Mouse (Mus musculus): ENCODE data around the gene Mpzl1. TPM values are rescaled to one million over a fixed set of nuclear protein-coding genes. Genes with fewer than 3 reads are reported as not detected.

The Mpzl1 gene
- polyA plus RNA-seq, 1 experiment from 2014 or later, result 129 TPM

DNA sequence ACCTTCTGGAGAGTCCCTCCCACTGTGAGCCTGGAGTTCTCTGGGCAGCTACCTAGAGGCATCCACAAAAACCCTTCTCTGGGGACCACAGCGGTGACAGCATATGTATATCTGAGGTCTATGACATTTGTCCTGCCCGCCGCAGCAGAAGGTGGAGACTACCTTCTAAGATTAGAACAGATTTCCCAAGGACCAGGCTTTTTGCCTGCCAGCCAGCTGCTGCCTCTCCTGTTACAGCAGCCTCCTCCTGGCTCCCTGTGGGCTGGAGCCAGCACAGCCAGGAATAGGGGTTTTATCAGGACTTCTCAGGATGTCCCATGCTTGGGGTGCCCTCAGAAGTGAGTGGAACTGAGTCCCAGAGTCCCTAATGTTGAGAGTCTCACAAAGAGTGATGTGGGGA, 42.7 kb upstream of the Mpzl1 start:
- H3K9me3 ChIP-seq (replicated peaks; ENCODE audit: control insufficient read depth, low read length), result no peaks in the 10 kb centered on the region
- H3K27me3 ChIP-seq (ENCODE audit: control insufficient read depth, insufficient read depth, low read length), result no peaks in the 10 kb centered on the region
- H3K9ac ChIP-seq (ENCODE audit: low read depth, low read length), result 0 out of 2 replicates have a peak overlapping the region, but pooled peaks have one; percentile 24
- 30% methylated on average over 3 of the region's 3 CpGs for WGBS (ENCODE audit: insufficient replicate concordance)
- ATAC-seq (replicated peaks; ENCODE audit: insufficient number of reproducible peaks, low FRiP score, low TSS enrichment), result no peak
- peak overlapping the region; percentile 60 for H3K27ac ChIP-seq (ENCODE audit: low read depth, low read length)
- H3K4me2 ChIP-seq, result no peak overlapping the region
- peaks cover 71% of the 10 kb centered on the region for H3K4me1 ChIP-seq (ENCODE audit: control insufficient read depth, insufficient read depth, low read length)
- H3K36me3 ChIP-seq (ENCODE audit: control insufficient read depth, insufficient read depth, low read length), result 0 out of 2 replicates have a peak, but pooled peaks cover 2% of the 10 kb centered on the region
- no peak overlapping the region for H3K4me3 ChIP-seq (ENCODE audit: low read depth, low read length)

DNA sequence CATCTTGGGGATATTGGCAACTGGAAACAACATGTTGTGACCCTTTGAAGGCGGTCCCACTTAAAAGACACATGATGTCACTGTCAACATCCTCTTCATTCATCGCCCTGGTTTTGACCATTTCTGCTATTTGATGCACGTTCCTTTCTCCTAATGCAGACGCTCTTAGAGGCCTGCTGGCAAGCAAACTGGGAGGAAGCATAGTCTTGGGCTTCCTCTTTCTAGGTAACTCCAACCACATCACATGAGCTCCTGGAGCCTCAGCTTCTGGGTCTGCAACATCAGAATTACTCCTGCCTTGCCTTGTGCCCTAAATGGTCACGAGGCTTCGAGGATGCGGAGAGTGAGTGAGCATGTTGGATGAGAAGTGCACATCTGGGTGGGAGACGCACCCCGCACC, 40.8 kb upstream of the Mpzl1 start:
- WGBS (ENCODE audit: insufficient replicate concordance), result 81% methylated on average over 9 of the region's 9 CpGs
- H3K27ac ChIP-seq (ENCODE audit: low read depth, low read length), result no peak overlapping the region; the same call in 1 of the 2 replicates

DNA sequence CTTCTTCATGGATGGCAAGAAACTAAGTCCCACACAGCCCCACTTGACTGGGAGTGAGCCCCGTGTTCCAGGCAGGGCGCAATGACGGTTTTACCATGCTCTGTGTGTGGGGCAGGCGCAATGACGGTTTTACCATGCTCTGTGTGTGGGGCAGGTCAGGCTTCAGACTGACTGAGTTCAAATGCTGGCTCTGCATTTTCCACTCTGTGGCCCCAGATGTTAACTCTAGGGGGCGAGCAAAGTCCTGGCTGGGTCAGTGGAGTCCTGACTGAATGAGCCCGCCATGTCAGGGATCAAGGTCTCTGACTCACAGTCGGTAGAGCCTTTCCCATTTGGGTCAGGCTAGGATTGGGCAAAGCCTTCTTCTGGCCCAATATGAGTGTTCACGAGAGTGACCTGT, 38.0 kb upstream of the Mpzl1 start:
- 0 out of 2 replicates have a peak, but pooled peaks cover 3% of the 10 kb centered on the region for H3K36me3 ChIP-seq (ENCODE audit: control insufficient read depth, insufficient read depth, low read length)
- no peak overlapping the region for H3K4me3 ChIP-seq (ENCODE audit: low read depth, low read length)
- no peak for ATAC-seq (replicated peaks; ENCODE audit: insufficient number of reproducible peaks, low FRiP score, low TSS enrichment)
- no peaks in the 10 kb centered on the region for H3K27me3 ChIP-seq (ENCODE audit: control insufficient read depth, insufficient read depth, low read length)
- no peak overlapping the region for H3K27ac ChIP-seq (ENCODE audit: low read depth, low read length)
- WGBS (ENCODE audit: insufficient replicate concordance), result 74% methylated on average over 9 of the region's 9 CpGs
- peaks cover 69% of the 10 kb centered on the region for H3K4me1 ChIP-seq (ENCODE audit: control insufficient read depth, insufficient read depth, low read length)
- no peaks in the 10 kb centered on the region for H3K9me3 ChIP-seq (replicated peaks; ENCODE audit: control insufficient read depth, low read length)
- no peak overlapping the region for H3K9ac ChIP-seq (ENCODE audit: low read depth, low read length)
- no peak overlapping the region for H3K4me2 ChIP-seq

More for the DNA sequence above, 40.8 kb upstream of the Mpzl1 start:
- Histone ChIP-seq H3K4me2 (no peak overlapping the region), H3K4me3 (ENCODE audit: low read depth, low read length) (no peak overlapping the region), H3K9me3 (replicated peaks; ENCODE audit: control insufficient read depth, low read length) (no peaks in the 10 kb centered on the region), H3K4me1 (ENCODE audit: control insufficient read depth, insufficient read depth, low read length) (peaks cover 69% of the 10 kb centered on the region), H3K27me3 (ENCODE audit: control insufficient read depth, insufficient read depth, low read length) (no peaks in the 10 kb centered on the region), H3K9ac (ENCODE audit: low read depth, low read length) (no peak overlapping the region), H3K36me3 (ENCODE audit: control insufficient read depth, insufficient read depth, low read length) (0 out of 2 replicates have a peak, but pooled peaks cover 5% of the 10 kb centered on the region)
- ATAC-seq (replicated peaks; ENCODE audit: insufficient number of reproducible peaks, low FRiP score, low TSS enrichment), result no peak

DNA sequence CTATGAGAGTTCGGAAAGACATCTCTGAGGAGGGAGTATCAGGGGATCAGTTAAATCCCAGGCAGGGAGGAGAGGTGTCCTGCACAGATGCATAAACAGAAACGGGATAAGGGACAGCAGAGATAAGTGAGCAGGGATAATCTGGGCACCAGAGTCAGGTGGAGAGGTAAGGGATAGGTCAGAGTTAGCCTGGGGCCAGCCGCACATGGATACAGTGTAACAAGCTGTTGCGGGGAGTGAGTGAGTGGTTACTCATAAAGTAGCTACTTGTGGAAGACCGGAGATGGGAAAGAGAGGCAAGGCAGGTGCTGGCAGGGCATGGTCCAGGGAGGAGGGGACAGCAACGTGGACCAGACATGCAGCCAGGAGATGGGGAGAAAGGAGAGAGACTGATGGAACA, 35.7 kb upstream of the Mpzl1 start:
- Histone ChIP-seq H3K9ac (ENCODE audit: low read depth, low read length) (no peak overlapping the region; the same call in 1 of the 2 replicates), H3K36me3 (ENCODE audit: control insufficient read depth, insufficient read depth, low read length) (0 out of 2 replicates have a peak, but pooled peaks cover 3% of the 10 kb centered on the region), H3K4me3 (ENCODE audit: low read depth, low read length) (no peak overlapping the region), H3K4me1 (ENCODE audit: control insufficient read depth, insufficient read depth, low read length) (peaks cover 67% of the 10 kb centered on the region), H3K4me2 (no peak overlapping the region), H3K27ac (ENCODE audit: low read depth, low read length) (peak overlapping the region; percentile 18; the same call in 1 of the 2 replicates), H3K9me3 (replicated peaks; ENCODE audit: control insufficient read depth, low read length) (no peaks in the 10 kb centered on the region), H3K27me3 (ENCODE audit: control insufficient read depth, insufficient read depth, low read length) (no peaks in the 10 kb centered on the region)
- WGBS (ENCODE audit: insufficient replicate concordance), result 53% methylated on average over 6 of the region's 6 CpGs
- no peak for ATAC-seq (replicated peaks; ENCODE audit: insufficient number of reproducible peaks, low FRiP score, low TSS enrichment)

DNA sequence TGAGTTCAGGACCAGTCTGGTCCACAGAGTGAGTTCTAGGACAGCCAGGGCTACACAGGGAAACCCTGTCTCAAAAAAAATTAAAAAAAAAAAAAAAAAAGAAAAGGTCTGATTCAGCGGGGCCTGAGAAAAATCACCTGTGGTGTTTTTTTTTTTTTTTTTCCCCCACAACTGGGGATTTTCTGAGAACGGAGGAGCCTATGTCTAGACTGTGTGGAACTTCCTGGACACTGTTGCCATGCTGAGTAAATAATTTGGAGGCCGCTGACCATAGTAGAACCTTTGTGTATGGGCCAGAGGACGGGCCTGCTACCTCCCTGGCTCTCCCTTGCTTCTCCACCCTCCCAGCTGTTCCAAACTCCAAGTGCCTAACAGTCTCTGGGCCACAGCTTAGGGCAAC, 34.6 kb upstream of the Mpzl1 start:
- no peak for ATAC-seq (replicated peaks; ENCODE audit: insufficient number of reproducible peaks, low FRiP score, low TSS enrichment)
- H3K27me3 ChIP-seq (ENCODE audit: control insufficient read depth, insufficient read depth, low read length), result no peaks in the 10 kb centered on the region
- H3K4me1 ChIP-seq (ENCODE audit: control insufficient read depth, insufficient read depth, low read length), result peaks cover 59% of the 10 kb centered on the region
- WGBS (ENCODE audit: insufficient replicate concordance), result 45% methylated on average over 4 of the region's 4 CpGs
- no peaks in the 10 kb centered on the region for H3K9me3 ChIP-seq (replicated peaks; ENCODE audit: control insufficient read depth, low read length)
- H3K4me2 ChIP-seq, result no peak overlapping the region
- peak overlapping the region; percentile 90; the same call in 1 of the 2 replicates for H3K27ac ChIP-seq (ENCODE audit: low read depth, low read length)
- H3K9ac ChIP-seq (ENCODE audit: low read depth, low read length), result no peak overlapping the region
- H3K4me3 ChIP-seq (ENCODE audit: low read depth, low read length), result no peak overlapping the region
- 0 out of 2 replicates have a peak, but pooled peaks cover 6% of the 10 kb centered on the region for H3K36me3 ChIP-seq (ENCODE audit: control insufficient read depth, insufficient read depth, low read length)

DNA sequence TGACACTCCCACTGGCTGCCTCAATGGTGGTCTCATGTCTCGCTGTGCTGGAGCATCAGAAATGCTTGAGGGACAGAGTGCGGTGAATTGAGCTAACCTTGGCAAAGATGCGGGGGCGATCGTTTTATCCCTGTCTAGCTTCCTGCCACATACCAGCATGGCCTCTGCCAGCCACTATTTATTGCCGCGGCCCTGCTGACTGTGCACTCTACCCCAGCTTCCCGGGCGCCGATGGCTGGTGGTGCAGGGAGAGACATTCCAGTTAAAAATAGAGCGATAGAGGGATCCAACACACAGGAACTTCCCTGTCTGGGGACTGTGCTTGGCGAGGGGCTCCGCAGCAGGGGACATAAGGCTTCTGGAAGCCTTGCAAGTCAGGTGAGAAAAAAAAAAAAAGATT, 33.0 kb upstream of the Mpzl1 start:
- no peak for ATAC-seq (replicated peaks; ENCODE audit: insufficient number of reproducible peaks, low FRiP score, low TSS enrichment)
- Histone ChIP-seq H3K4me3 (ENCODE audit: low read depth, low read length) (no peak overlapping the region), H3K27ac (ENCODE audit: low read depth, low read length) (peak overlapping the region; percentile 90)

DNA sequence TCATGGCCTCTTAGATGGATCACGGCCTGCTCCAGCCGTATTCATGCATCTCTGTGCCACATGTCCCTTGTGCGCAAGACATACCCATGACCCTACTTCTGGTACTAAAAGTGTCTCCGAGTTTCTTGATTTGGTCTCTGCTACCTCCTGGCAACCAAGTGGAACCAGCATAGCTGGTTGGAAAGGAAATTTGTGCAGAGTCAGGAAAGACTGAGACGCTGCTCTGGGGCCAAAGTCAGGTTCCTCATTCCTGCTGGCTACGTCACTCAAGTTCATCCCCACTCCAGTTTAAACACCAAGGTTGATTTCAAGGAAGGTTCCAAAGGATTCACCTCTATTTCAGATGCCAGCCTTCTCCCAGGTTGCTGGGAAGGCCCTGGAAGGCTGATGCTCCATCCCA, 32.6 kb upstream of the Mpzl1 start:
- Histone ChIP-seq H3K9ac (ENCODE audit: low read depth, low read length) (peak overlapping the region; percentile 23; the same call in 1 of the 2 replicates), H3K4me1 (ENCODE audit: control insufficient read depth, insufficient read depth, low read length) (peaks cover 74% of the 10 kb centered on the region), H3K27ac (ENCODE audit: low read depth, low read length) (peak overlapping the region; percentile 90), H3K4me2 (peak overlapping the region; percentile 40), H3K4me3 (ENCODE audit: low read depth, low read length) (no peak overlapping the region), H3K27me3 (ENCODE audit: control insufficient read depth, insufficient read depth, low read length) (no peaks in the 10 kb centered on the region), H3K9me3 (replicated peaks; ENCODE audit: control insufficient read depth, low read length) (no peaks in the 10 kb centered on the region), H3K36me3 (ENCODE audit: control insufficient read depth, insufficient read depth, low read length) (peaks cover 8% of the 10 kb centered on the region; the same call in 1 of the 2 replicates)
- ATAC-seq (replicated peaks; ENCODE audit: insufficient number of reproducible peaks, low FRiP score, low TSS enrichment), result no peak
- 86% methylated on average over 6 of the region's 6 CpGs for WGBS (ENCODE audit: insufficient replicate concordance)

More for the DNA sequence above, 33.0 kb upstream of the Mpzl1 start:
- 22% methylated on average over 13 of the region's 13 CpGs for WGBS (ENCODE audit: insufficient replicate concordance)
- Histone ChIP-seq H3K9ac (ENCODE audit: low read depth, low read length) (peak overlapping the region; percentile 43; the same call in 1 of the 2 replicates), H3K36me3 (ENCODE audit: control insufficient read depth, insufficient read depth, low read length) (peaks cover 8% of the 10 kb centered on the region; the same call in 1 of the 2 replicates), H3K4me1 (ENCODE audit: control insufficient read depth, insufficient read depth, low read length) (peaks cover 73% of the 10 kb centered on the region), H3K9me3 (replicated peaks; ENCODE audit: control insufficient read depth, low read length) (no peaks in the 10 kb centered on the region), H3K4me2 (peak overlapping the region; percentile 40), H3K27me3 (ENCODE audit: control insufficient read depth, insufficient read depth, low read length) (no peaks in the 10 kb centered on the region)

DNA sequence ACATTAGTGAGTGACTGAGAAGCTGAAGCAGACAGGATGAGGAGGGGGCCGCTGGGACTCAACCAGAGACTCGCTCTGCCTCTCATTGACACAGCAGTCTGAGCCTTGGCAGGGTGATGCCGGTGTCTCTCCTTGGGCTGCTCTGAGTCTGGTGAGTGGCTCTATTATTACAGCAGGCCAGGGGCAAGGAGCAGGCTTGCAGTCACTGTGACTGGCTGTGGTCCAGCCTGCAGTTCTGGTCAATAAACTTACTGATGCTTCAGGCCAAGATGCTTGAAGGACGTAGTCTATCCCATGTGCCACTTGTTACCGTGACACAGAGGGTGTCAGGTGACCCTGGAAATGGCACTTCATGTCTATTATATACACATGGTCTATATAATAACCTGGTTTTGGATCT, 31.4 kb upstream of the Mpzl1 start:
- Histone ChIP-seq H3K9ac (ENCODE audit: low read depth, low read length) (no peak overlapping the region), H3K4me3 (ENCODE audit: low read depth, low read length) (no peak overlapping the region), H3K4me1 (ENCODE audit: control insufficient read depth, insufficient read depth, low read length) (peaks cover 73% of the 10 kb centered on the region), H3K4me2 (no peak overlapping the region), H3K9me3 (replicated peaks; ENCODE audit: control insufficient read depth, low read length) (no peaks in the 10 kb centered on the region), H3K27ac (ENCODE audit: low read depth, low read length) (no peak overlapping the region), H3K27me3 (ENCODE audit: control insufficient read depth, insufficient read depth, low read length) (no peaks in the 10 kb centered on the region), H3K36me3 (ENCODE audit: control insufficient read depth, insufficient read depth, low read length) (peaks cover 5% of the 10 kb centered on the region)
- ATAC-seq (replicated peaks; ENCODE audit: insufficient number of reproducible peaks, low FRiP score, low TSS enrichment), result no peak
- 70% methylated on average over 5 of the region's 5 CpGs for WGBS (ENCODE audit: insufficient replicate concordance)

DNA sequence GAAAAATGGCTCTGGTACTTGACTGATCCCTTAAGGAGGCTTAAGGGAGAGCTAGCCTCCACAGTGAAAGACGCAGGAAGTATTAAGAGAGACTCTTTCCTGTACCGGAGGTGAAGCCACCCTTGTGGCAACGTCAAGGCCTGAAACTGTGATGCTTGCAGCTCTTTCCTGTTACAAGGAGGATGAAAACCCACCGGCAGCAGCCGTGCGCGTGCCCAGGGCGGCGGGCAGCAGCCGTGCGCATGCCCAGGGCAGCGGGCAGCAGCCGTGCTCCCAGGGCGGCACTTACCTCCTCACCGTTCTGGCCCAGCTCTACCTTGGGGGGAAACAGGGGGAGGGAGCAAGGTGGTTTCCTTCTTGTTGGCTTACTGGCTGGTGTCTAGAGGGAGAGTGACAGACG, 28.9 kb upstream of the Mpzl1 start:
- WGBS (ENCODE audit: insufficient replicate concordance), result 69% methylated on average over 16 of the region's 16 CpGs
- Histone ChIP-seq H3K9me3 (replicated peaks; ENCODE audit: control insufficient read depth, low read length) (no peaks in the 10 kb centered on the region), H3K4me2 (peak overlapping the region; percentile 22; the same call in 1 of the 2 replicates), H3K36me3 (ENCODE audit: control insufficient read depth, insufficient read depth, low read length) (peaks cover 5% of the 10 kb centered on the region), H3K9ac (ENCODE audit: low read depth, low read length) (peak overlapping the region; percentile 39), H3K27me3 (ENCODE audit: control insufficient read depth, insufficient read depth, low read length) (no peaks in the 10 kb centered on the region), H3K4me1 (ENCODE audit: control insufficient read depth, insufficient read depth, low read length) (peaks cover 50% of the 10 kb centered on the region), H3K27ac (ENCODE audit: low read depth, low read length) (peak overlapping the region; percentile 86), H3K4me3 (ENCODE audit: low read depth, low read length) (no peak overlapping the region)
- no peak for ATAC-seq (replicated peaks; ENCODE audit: insufficient number of reproducible peaks, low FRiP score, low TSS enrichment)
